Mouse (Mus musculus): ENCODE data around the gene Kdm8.

DNA sequence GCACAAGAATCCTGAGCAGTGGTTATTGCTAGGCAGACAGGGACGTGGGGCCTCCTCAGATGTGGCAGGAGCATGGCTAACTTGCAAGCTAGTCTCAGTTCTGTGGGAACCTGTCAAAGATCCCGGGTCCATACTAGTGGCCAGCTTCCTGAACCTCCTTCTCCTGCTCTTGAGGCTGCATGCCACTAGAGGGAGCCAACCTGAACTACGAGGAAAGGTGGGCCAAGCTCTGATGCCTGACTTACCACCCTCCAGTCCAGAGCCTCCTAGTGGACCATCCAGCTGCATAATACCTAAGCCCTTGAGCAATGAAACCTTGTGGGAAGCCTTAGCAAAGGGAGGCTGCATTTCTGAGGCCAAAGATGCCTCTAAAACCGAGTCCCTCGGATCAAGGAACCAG is 25.5 kb downstream of the Kdm8 start:
- peak; percentile 91 for TF ChIP-seq CTCF (IDR thresholded peaks at IDR 0.05; ENCODE audit: low read depth)
- no peak for TF ChIP-seq EP300 (IDR thresholded peaks at IDR 0.05; ENCODE audit: low read depth)
